In the genomic region with DNA sequence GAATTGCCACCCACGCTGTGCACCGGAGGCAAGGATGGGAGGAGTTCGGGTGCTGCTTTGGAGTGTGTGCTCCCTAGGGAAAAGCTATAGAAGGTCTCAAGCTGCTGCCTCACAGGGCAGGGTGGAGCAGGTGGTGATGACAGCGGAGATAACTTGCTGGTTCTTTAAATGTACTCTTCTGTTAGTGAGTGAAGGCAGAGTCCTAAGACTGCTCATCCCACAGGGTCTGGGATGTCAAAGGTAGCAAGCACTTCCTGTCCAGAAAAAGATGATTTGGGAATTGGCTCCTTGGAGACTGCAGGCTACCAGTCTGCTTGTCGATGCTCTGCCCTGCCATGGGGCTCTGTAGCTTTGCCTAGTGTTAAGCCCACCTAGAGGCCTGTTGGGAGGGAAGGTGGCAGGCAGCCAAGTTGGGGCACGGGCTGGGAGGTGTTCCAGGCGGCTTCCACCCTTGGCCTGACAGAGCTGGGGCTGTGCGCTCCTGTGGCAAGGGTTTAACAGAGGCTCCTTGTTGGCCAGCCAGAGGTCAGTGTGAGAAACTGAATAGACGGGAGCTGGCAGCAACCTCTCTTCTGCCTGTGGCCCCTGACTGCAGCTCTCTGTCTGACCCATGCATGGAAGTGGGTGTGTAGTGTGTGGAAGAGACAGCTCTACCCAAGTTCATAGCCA, we compare ENCODE assay signal across 8 mouse cellular contexts. TPM values are rescaled to one million over a fixed set of nuclear protein-coding genes. Genes with fewer than 3 reads are reported as not detected.
DNase-seq lines count a peak whose midpoint lies in the region; ATAC-seq and TF ChIP-seq lines count a peak whose summit lies in the region.

No protein-coding gene starts in this region.

- no peak for TF ChIP-seq EP300 in heart, postnatal 0 days (IDR thresholded peaks at IDR 0.05; ENCODE audit: low read depth)

- DNase-seq in adrenal gland, postnatal 10 days, result peak; percentile 47
- DNase-seq in adrenal gland, postnatal 4 days (ENCODE audit: low spot score in 2 of 2), result no peak
- DNase-seq in midbrain, embryonic 10.5 days (ENCODE audit: low spot score), result no peak
- DNase-seq in heart, postnatal 0 days (ENCODE audit: low spot score), result peak; percentile 54
- DNase-seq in kidney, postnatal 36 days, result peak; percentile 61 to 76
- DNase-seq in right cerebral cortex, postnatal 10 days (ENCODE audit: low spot score in 2 of 2), result peak; percentile 78 to 84

- H3K4me2 ChIP-seq in midbrain, embryonic 13.5 days (replicated peaks), result no peak overlapping the region
- peak overlapping the region; percentile 14 for H3K4me2 ChIP-seq in heart, postnatal 0 days (ENCODE audit: low read depth, low read length)

- no peaks in the 10 kb centered on the region for H3K36me3 ChIP-seq in midbrain, embryonic 13.5 days
- H3K36me3 ChIP-seq in midbrain, embryonic 10.5 days, result peaks cover 42% of the 10 kb centered on the region
- peaks cover 2% of the 10 kb centered on the region; the same call in 1 of the 2 replicates for H3K36me3 ChIP-seq in heart, postnatal 0 days (replicated peaks; ENCODE audit: control insufficient read depth, insufficient read depth, low read length)

- H3K9me3 ChIP-seq in midbrain, embryonic 13.5 days, result no peaks in the 10 kb centered on the region
- no peaks in the 10 kb centered on the region for H3K9me3 ChIP-seq in midbrain, embryonic 10.5 days (replicated peaks)
- no peaks in the 10 kb centered on the region for H3K9me3 ChIP-seq in heart, postnatal 0 days (replicated peaks; ENCODE audit: control insufficient read depth, low read length)

- WGBS in midbrain, embryonic 13.5 days, result 67% methylated on average over 9 of the region's 9 CpGs
- WGBS in midbrain, embryonic 10.5 days, result 91% methylated on average over 9 of the region's 9 CpGs
- whole genome bisulfite sequencing in heart, postnatal 0 days, result 25% methylated on average over 9 of the region's 9 CpGs

- ATAC-seq in midbrain, embryonic 13.5 days, result peak; percentile 84
- peak; percentile 69 for ATAC-seq in heart, postnatal 0 days (ENCODE audit: insufficient read depth, low read depth)
- ATAC-seq in inflammation-experienced regulatory T-cells, adult 6 months, result no peak

- 0 out of 2 replicates have a peak, but pooled peaks have one; percentile 5 for TF ChIP-seq CTCF in heart, postnatal 0 days (IDR thresholded peaks at IDR 0.05; ENCODE audit: low read depth)

- H3K4me1 ChIP-seq in midbrain, embryonic 13.5 days (replicated peaks), result peaks cover 16% of the 10 kb centered on the region
- H3K4me1 ChIP-seq in midbrain, embryonic 10.5 days, result peaks cover 13% of the 10 kb centered on the region
- H3K4me1 ChIP-seq in heart, postnatal 0 days (ENCODE audit: control insufficient read depth, insufficient read depth), result peaks cover 79% of the 10 kb centered on the region

- H3K27me3 ChIP-seq in midbrain, embryonic 13.5 days, result no peaks in the 10 kb centered on the region
- H3K27me3 ChIP-seq in midbrain, embryonic 10.5 days (ENCODE audit: low read depth, poor library complexity, severe bottlenecking), result no peaks in the 10 kb centered on the region
- H3K27me3 ChIP-seq in heart, postnatal 0 days (ENCODE audit: control insufficient read depth, insufficient read depth, low read length), result no peaks in the 10 kb centered on the region

- H3K9ac ChIP-seq in midbrain, embryonic 13.5 days (replicated peaks), result no peak overlapping the region
- no peak overlapping the region; the same call in 1 of the 2 replicates for H3K9ac ChIP-seq in heart, postnatal 0 days (replicated peaks; ENCODE audit: low read depth, low read length)

- H3K4me3 ChIP-seq in midbrain, embryonic 13.5 days (replicated peaks), result no peak overlapping the region
- no peak overlapping the region for H3K4me3 ChIP-seq in midbrain, embryonic 10.5 days
- H3K4me3 ChIP-seq in heart, postnatal 0 days (ENCODE audit: low read depth, low read length), result no peak overlapping the region

- 0 out of 2 replicates have a peak overlapping the region, but pooled peaks have one; percentile 19 for H3K27ac ChIP-seq in midbrain, embryonic 13.5 days
- H3K27ac ChIP-seq in midbrain, embryonic 10.5 days (replicated peaks), result no peak overlapping the region
- peak overlapping the region; percentile 84 for H3K27ac ChIP-seq in heart, postnatal 0 days (ENCODE audit: low read depth)

RNA-seq across cellular contexts. Expression of a gene that starts 13.5 kb away (rescaled TPM):
- total RNA-seq in adrenal gland, postnatal 10 days (2021), result 10 to 100 TPM; 31.8 to 35.9 TPM
- total RNA-seq in adrenal gland, postnatal 4 days (2021), result 10 to 100 TPM; 41.7 to 47.3 TPM
- 20.3 and 22.7 TPM in 2 replicates for polyA plus RNA-seq in midbrain, embryonic 13.5 days (2015; fragmentation: Nextera tagmentation; extraction: Ambion mirVana)
- polyA plus RNA-seq in midbrain, embryonic 10.5 days (2016; fragmentation: Nextera tagmentation; extraction: Ambion mirVana), result 50.1 and 51.6 TPM in 2 replicates
- total RNA-seq in heart, postnatal 0 days (2014; rRNA removed; ENCODE audit: low replicate concordance), result 128 and 143 TPM in 2 replicates
- 40.2 and 42.4 TPM in 2 replicates for polyA plus RNA-seq in heart, postnatal 0 days (2015; fragmentation: Nextera tagmentation; extraction: Ambion mirVana)
- 10 to 100 TPM; 31.9 to 41.2 (median 36.2) TPM for polyA plus RNA-seq in inflammation-experienced regulatory T-cells, adult 6 months (2017; shearing (Covaris generic))

RNA-seq across cellular contexts. Expression of a gene that starts 37.5 kb away (rescaled TPM):
- total RNA-seq in adrenal gland, postnatal 10 days (2021), result 10 to 100 TPM; 60.2 to 84.8 TPM
- 10 to 100 TPM; 47.0 to 59.8 TPM for total RNA-seq in adrenal gland, postnatal 4 days (2021)
- polyA plus RNA-seq in midbrain, embryonic 13.5 days (2015; fragmentation: Nextera tagmentation; extraction: Ambion mirVana), result 45.8 and 49.9 TPM in 2 replicates
- polyA plus RNA-seq in midbrain, embryonic 10.5 days (2016; fragmentation: Nextera tagmentation; extraction: Ambion mirVana), result 44.0 and 47.1 TPM in 2 replicates
- total RNA-seq in heart, postnatal 0 days (2014; rRNA removed; ENCODE audit: low replicate concordance), result 29.9 and 32.9 TPM in 2 replicates
- 36.4 and 38.9 TPM in 2 replicates for polyA plus RNA-seq in heart, postnatal 0 days (2015; fragmentation: Nextera tagmentation; extraction: Ambion mirVana)
- 10 to 100 TPM; 40.9 to 64.1 (median 49.7) TPM for polyA plus RNA-seq in inflammation-experienced regulatory T-cells, adult 6 months (2017; shearing (Covaris generic))

Comparison
In these comparisons a context has a peak if more than half of its experiments do, and no peak if none do; other contexts are left out.
1. DNase-seq: peak in adrenal gland, postnatal 10 days (single experiment), heart, postnatal 0 days (single experiment), kidney, postnatal 36 days (2 of 2) and right cerebral cortex, postnatal 10 days (2 of 2); none in adrenal gland, postnatal 4 days (0 of 2) and midbrain, embryonic 10.5 days (single experiment).